Mouse (Mus musculus): ENCODE results near the gene Spata48. TPM values are rescaled to one million over a fixed set of nuclear protein-coding genes. Genes with fewer than 3 reads are reported as not detected.

The Spata48 gene
- polyA plus RNA-seq, 1 experiment from 2014 or later, result 2.5 TPM

Other genes with a start within 250 kb of the Spata48 start
- gene Zpbp, start 314 bp downstream of the Spata48 start, polyA plus RNA-seq (2015; fragmentation: Nextera tagmentation; extraction: Ambion mirVana), result 0.90 and 1.2 TPM in 2 replicates
- not detected in 2 replicates for gene 4930512M02Rik, start 165.7 kb downstream of the Spata48 start, polyA plus RNA-seq (2015; fragmentation: Nextera tagmentation; extraction: Ambion mirVana)
- gene Ikzf1, start 222.9 kb downstream of the Spata48 start, polyA plus RNA-seq (2015; fragmentation: Nextera tagmentation; extraction: Ambion mirVana), result 0.80 and 1.8 TPM in 2 replicates